Mouse (Mus musculus) retina, adult 2 months (tissue): ENCODE results near the gene Itgb8.

Experiments
- DNase-seq: peaks from one replicate; pipeline ENCODE4 v3.0.0-alpha.2; 2012; ENCODE audit warnings: low read depth, low spot score

The Itgb8 gene

DNA sequence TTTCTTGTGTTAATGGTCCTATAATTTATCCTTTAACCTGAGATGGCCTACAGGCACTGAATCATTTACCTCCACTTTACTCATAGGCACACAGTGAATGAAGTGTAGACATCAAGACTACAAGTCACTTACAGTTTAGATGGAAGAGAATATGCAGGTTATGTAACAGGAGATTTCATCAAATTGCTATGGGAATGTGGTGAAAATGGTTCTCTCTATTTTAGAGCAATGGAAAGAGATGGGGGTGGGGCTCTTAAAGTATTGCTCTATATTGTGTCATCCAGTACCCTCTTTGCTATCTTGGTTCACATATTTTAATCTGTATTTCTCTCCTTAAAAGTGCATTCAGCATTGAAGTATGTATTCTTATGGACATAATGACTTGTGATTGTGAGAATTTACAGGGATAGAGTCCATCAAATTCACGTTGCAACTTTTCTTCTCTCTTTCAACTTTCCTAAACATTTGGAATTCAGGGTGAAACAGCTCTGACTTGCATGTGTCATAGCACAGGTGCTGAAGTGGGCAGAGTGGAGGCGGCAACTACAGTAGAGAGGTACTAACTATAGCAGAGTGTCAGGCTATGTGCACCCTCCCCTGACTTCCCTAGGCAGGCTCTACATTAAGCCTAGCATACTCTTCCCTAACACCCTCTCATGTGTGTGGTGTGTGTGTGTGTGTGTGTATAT, 29.1 kb downstream of the Itgb8 start:
- no peak for DNase-seq

DNA sequence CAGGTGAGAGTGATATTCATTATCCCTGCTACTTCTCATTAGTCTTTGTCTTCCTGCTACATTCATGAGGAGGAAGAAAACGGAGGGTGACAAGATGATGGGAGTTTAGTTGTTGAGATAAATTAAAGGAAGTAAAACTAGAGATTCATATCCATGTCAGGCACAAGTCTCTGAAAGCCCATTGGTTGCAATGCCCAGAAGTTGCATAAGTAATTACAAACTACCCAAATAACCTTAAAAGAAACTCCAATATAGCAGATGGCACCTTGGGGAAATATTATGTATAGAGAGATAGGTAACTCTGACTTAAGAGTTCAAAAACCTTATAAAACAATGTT, 31.2 kb downstream of the Itgb8 start:
- DNase-seq, result no peak

DNA sequence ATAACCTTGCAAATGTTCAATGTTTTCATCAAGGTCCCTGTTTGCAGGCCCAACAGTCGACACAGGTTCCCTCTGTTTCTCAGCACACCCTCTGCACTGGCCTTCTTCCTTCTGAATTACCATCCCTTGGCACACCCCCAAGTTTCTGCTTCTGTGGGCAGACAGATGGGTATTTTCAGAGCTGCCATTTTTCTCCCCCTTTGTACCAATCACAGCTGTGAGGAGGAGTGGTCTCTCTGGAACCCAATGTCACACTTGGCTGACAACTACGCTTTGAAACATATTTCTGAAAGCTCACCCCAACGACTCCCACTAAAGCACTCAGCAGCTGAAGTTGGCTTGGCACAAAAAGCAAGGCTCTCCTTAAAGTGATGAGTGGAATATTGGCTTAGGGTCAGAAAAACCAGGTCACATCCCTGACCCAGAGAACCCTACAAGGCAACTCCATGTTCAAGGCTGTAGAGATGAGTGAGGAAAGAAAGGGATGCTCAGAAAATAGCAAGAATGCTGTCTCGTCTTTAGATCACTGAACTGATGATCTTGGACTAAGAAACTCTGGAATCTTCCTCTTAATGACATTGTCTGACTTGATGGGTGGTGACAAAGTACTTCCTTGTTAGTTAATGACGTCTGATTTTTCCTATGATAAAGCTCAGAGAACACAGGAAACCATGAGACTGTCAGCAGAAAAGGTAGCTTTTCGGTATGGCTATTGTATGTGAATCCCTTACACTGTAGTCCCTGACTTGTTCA, 31.7 kb downstream of the Itgb8 start:
- DNase-seq, result no peak

DNA sequence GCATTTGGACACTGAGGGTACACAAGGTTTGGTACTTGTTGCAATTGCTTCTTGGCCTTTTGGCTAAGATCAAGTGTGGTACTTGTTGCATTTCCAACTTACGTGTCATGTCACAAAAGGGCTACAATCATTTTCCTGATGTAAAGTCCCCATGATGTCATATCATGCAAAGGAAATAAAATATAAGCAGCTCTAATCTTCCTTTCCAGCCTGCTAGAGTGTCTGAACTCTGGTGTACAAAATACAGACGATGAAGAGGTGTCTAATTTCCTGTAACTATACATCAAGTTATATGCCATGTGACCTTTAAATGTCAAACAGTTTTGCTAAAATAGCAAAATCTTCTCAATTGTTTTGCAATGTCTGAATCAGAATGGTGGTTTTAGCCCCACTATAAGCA, 34.2 kb downstream of the Itgb8 start:
- no peak for DNase-seq

DNA sequence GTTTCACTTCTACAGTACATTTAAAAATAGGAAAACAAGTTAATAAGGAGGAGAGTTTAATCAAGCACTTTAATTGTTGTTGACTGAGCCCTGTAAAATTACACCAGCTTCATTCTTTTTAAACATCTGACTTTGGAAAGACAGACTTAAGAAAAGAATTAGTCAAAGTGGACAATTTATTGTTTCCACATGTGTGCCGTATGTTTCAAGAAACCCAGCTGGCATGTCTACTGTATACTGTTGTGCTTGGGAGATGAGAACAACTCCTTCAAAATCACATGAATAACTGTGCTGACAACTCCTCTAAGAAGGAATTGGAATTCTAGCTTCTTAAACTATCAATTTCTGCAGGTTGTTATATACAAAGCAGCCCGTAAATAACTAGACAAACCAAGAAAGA, 35.8 kb downstream of the Itgb8 start:
- DNase-seq, result no peak

DNA sequence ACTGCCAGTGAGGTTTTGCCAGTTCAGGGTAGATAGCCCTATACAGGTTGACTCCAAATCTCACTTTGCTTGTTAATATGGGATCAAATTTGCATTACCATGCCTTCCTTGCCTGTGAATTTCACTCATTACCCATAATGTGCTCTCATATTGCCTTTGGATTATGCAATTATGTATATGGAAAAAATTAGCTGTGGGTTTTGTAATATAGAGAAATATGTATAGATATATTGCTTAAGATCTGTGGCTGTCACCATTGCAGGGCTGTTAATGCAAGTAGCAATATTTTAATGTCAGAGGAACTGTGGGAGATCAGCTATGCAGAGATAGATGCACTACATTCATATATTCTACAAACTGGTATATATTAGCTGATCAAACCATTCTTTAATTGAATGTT, 43.5 kb downstream of the Itgb8 start:
- no peak for DNase-seq

DNA sequence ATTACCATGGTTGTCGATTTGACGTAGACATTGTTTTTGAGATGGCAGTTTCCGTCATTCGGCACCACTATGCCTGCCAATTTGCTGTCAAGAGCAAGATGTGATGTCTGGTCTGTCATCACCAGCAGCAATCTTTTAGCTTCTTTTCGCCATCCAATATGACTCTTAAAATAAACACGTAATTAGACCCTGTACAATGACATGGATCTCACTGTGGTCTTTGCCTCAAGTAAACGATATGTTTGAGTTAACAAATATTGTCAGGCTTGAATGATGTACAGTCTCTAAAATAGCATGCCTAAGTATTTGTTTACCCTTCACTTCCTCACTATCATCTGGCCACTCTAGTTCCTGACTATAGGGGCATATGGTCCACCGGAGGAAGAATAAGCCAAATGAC, 48.8 kb downstream of the Itgb8 start:
- no peak for DNase-seq

DNA sequence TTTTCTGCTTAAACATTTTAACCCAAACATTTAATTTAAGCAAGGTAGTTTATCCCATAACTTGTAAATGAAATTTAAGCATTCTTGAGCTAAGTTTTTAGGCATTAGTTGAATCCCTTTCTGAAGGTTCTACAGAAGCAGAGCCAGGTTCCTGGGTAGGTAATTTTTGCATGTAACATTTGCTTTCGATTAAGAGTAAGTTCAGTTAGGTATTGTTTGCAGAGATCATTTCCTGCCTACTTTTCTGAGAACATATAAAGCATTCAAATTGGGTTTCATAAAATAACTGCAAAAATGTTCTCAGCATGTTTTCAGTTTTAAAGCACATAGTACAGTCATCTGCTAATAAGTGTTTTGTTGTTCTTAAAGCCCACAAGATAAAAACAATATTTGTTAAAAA, 53.2 kb downstream of the Itgb8 start:
- no peak for DNase-seq

DNA sequence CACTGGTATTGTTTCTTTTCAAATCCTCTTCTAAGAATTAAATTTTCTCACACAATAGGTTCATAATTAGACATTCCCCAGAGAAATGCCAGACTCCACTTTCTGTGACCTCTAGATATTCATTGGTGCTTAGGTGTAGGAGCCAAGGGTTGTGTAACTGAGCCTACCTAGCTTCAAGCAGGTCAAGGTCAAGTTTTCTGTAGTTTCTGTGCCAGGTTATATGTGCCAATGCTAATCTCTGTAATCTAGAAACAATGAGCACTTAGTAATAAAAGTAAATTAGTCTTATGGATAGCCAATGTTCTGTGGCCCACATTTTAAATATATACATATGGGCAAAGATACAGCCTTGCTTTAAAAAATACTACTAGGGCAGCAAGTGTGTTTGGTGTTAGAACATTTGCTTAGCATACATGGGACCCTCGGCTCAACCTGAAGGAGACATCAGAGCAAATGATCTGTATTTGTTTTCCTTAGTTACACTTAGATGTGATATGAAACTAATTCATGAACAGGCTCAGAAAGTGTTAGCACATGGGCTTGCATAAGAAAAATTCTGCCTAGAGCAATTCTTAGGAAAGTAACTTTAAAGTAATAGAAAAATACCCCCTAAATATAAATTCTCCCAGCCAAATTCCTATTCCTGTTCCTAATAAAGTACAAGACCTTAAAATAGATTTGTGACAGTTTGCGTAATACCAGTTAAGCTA, 56.2 kb downstream of the Itgb8 start:
- DNase-seq, result no peak

DNA sequence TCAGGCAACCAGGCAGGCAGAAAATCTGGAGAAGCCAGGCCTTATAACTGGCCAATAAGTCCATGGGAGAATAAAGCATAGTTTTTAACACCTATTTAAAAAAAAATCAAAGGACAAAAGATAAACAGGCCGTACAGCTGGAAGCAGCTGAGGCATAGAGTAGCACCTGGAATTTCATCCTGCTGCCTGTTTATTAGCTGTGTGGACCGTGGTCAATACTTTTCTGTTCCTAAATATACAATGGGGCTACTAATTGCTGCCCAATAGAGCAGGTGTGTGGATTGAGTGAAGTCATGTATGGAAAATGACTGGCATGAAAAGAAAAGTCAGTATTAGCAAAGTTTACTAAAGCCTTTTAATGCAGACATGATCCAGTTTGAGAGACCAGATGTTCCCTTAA, 62.6 kb downstream of the Itgb8 start:
- no peak for DNase-seq

DNA sequence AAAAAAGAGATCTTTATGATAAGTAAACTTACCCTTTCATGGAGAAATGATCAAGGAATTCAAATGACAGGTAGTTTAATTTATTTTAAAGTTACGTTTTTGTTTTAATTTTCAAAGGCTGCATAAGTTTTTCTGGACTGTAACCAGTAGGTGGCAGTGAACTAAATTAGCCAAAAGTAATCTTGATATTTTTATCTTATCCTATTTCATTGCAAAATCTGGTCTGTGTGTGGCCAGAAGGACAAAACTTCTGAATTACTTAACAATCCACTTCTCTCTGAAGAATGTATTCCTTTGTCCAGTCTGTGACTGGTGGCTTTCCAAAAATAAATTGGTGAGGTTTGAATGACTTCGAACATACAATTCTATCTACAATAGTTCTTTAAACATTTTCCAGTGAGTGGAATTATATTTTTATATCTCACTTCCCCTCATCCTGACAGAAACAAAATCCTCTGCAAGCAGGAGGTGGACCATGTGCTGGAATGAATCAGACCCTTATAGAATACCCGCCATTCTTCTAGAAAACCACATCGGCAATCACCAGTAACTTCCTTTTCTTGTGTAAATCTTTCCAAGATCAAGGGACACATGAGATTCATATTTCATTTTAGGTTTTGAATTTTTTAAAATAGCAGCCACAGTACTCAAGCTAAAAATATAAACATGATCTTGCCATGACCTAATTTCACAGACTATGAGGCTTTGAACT, 68.6 kb downstream of the Itgb8 start:
- DNase-seq, result no peak

DNA sequence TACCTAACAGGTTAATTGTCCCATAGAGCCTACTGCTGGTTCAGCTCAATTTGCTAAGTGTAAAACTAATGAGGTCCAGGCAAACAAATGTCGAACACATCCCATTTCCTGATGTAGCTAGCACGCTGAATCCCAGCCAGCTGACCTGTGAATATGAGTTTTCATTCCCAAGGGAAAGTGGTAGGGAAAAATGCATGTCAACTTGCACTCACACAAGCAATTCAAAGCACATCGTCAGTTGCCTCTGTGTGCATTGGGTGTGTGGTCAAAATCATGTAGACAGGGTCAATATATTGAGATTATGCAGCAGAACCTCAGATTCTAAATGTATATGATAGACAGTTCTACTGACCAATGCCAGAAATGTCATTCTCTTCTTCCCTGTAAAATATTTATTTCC, 69.5 kb downstream of the Itgb8 start:
- DNase-seq, result no peak

DNA sequence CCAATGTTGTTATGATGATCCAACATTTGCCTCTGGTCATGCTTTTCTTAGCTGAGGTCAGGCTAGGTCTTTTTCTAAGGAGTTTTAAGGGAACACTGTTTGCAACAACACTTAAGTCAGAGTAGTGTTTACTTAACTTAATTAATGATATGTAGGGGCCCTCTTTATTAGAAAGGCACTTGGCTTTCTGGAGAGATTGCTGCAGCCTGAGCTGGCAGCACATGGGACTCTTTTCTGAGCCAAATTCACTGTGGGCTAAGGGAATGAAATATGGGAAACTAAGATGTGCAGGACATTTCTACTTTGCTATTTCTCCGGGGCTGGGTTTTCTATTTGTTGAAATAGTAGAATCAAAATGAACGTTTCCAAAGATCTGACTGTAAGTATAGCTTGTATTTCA, 73.5 kb downstream of the Itgb8 start:
- DNase-seq, result no peak

DNA sequence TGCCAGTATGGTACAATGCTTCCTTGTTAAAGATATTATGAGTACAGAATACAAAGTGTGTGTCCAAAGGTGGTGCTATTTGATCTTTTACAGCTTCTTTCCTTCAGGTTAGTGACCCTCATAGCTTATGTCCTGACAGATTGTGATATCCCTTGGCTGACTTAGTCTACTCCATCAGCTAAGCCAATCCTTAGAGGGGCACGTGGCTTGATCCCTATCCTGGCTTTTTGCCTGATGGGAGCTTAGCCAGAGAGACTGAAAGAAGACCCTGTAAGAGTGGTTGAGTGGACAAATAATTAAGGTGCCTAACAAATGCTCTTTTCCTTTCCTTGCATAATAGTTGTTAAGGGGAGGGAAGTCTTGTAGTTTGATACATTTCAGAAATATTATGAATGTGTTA, 73.9 kb downstream of the Itgb8 start:
- DNase-seq, result no peak

DNA sequence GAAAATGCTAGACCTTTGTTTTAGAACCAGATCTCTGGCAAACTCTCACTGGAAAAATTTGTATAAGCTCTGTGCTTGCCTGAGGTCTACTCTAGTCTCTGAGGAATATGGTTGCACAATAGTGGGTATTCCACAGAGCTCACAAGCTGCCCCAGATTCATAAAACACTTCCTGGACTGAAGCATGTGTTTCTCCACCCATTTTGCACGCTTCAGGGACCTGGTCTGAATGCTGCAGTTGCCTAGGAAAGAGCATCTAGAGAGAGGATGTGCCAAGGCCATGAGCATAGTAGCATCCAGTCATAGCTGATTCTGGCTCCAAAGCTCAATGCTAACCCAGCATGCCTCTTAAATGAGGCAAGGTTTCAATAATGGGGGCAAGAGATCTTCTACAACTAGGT, 74.4 kb downstream of the Itgb8 start:
- no peak for DNase-seq

DNA sequence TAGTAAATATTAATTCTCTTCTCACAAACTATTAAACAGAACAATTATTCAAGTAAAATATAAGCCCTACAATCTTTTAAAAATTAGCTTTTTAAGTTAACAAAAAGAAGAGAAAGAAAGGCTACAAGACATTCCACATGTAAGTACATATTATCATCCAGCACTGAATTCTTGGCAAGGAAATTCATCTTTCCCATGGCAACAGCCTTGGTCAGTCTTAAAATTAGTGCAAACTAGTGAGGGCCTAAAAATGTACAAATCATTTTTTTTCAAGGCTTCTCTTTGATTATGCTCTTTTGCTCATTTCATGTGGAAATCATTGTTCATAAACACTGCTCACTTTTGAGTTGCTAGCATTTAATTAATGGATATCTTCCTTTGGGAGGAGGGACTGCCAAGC, 77.8 kb downstream of the Itgb8 start:
- DNase-seq, result no peak

DNA sequence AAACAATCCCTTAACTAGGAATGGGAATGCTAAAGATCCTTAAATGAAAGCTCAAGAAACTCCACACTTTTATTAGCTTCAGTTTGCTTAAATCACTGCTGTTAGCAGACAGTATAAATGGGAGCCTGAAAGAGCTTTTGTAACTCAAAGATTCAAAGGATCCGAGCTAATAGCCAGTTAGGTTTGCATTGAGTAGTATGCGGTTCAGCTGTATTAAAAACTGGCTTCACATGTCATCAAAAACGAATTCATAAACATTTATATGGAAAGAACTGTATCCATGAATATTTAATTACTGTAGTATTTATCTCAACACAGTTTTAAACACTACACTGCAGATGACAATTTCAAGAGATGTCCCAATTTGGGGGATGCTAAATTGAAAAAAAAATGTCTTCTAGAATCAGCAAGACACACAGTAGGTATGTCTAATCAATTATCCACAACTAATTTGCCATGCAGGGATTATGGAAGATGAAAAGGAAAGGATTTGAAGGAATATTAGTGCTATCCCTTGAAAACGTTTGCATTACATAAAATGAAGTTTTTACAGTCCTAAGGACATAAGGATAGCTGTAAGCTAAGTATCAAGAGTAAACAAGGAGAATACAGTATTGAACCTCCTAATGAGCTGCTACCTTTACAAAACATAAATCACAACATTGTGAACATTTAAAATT, 79.2 kb downstream of the Itgb8 start:
- DNase-seq, result no peak

DNA sequence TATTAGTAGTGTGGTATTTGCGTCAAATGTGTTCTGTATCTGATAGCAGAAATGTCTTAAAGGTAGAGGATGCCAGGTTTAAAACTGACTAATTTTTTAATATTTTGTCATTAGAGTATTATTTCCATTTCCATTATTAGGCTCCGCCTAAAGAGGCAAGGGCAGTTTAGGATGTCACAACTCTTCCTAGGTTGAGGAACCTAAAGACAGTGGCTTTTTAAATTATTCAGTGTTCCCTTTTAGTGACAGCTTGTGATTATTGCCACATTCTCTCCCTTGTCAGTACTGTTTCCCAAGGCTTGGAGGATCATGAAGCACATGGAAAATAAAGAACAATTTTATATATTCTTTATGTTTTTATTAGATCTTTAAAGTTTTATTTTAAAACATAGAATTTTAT, 80.9 kb downstream of the Itgb8 start:
- DNase-seq, result no peak

DNA sequence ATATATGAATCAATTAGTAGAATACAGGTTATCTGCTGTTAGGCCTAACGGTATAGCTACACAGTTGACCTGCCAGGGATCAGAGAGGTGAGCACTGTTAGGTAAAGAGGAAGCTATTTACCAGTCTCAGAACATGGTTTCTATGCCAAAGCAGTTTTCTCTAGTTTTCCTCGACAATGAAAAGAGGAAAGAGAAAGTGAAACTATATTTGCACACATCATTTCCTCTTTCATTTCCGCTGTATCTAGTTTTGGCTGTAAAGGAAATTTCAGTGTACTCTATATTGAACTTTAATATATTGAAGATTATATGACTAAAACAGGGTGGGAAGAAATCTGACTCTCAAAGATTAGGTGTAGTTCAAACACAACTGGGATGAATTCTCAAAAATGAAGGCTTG, 81.5 kb downstream of the Itgb8 start:
- no peak for DNase-seq

DNA sequence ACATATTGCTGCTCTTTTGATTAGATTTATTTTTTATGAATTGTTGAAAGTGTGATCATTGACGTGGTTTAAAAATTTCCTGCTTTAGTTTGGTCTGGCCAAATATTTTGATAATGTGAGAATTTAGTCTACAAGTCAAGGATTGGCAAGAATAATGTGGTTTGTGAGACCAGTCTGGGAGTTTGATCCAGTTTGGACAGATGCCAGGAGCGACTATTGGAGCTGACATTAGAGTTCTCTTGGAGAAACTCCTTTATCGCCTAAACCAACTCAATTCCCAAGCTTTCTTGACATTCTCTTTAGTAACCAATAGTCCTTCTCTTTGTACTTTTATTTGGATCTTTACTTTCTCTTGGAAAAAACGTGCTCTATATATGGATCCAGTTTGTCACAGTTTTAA, 83.0 kb downstream of the Itgb8 start:
- DNase-seq, result no peak

DNA sequence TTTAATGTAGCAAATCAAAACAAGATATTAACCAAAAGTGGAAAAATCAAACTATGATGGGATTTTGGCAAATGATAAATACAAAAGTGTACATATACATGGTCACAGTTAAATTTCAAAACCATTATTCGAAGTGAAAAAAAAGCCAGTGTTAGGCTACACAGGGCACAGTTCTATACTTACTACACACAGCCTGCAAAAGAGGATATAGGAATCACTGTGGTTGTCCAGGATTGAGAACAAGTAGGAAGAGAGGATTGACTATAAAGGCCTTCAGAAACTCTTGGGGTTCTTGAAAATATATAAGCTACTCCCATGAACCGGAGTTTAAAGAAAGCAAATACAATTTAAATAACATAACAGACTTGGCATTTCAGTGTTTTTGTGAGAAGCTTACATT, 87.6 kb downstream of the Itgb8 start:
- DNase-seq, result no peak

DNA sequence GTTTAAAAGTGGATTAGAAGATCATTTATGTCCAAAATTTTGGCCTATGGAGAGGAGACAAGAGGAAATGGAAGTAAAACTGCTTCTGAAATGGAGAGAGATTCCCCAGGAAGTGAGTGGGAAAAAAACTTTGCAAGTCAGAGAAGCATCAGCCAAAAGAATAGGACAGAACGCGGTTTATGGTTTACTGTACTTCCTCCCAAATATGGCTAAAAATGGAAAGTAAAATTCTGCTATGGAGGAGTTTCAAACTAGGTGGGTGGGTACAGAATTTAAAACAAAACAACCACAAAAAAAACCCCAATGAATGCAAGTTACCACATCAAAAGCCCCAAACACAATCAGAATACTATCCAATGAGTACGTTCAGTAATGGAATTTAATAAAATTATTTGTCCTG, 90.8 kb downstream of the Itgb8 start:
- DNase-seq, result no peak
